Mouse (Mus musculus): ENCODE measurements around the gene Txndc12. TPM values are rescaled to one million over a fixed set of nuclear protein-coding genes. Genes with fewer than 3 reads are reported as not detected.

Gene Txndc12
- total and polyA plus RNA-seq, 3 experiments = 45.5 to 62.3 (median 52.7) TPM

DNA sequence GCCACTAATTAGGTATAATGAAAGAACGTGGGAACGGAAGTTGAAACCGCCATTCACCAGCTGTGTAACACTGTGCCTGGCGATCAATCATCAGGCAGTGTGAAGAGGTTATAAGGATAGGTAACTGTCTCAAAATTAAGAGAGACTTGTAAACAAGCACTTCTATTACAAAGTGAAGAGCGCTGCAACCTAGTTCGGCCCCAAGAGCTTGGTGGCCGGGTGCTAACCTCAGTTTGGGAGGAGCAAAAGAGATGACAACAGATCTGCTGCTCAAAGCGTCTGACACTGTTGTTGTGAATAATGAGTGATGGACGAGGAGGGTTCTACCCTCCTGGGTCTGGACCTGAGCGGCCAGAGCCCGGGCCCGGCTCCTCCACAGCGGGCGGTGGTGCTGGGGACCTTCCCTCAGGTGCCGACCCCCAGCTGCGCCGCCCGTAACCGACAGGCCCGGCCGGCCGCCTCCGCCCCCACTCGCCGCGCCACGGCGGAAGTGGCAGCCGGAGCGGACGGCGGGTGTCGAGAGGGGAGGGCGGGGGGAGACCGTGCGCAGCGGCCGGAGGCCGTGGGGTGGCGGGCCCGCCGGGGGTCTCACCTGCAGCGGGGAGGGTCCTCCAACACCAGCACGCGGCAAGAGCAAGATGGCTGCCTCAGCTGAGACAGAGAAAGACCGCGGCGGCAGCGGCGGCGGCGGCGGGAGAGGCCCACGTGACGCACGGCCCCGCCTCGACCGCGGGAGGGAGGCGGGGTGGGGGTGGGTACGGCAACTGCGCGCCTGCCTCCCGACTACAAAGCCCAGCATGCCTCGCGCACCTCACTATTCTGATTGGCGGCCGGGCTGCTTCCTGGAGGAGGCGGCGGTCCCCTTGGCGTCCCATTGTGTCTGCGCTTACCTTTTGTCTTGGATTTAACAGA lies 1.2 kb upstream of the Txndc12 start, which contains the start of gene Btf3l4 (continued):
- no peak; the same call in 1 of the 2 replicates for TF ChIP-seq ZMIZ1 (IDR thresholded peaks at IDR 0.05; ENCODE audit: low read depth, low read length)
- TF ChIP-seq SIN3A (IDR thresholded peaks at IDR 0.05; ENCODE audit: low read length) = peak; percentile 92
- TF ChIP-seq ELF1 (IDR thresholded peaks at IDR 0.05; ENCODE audit: low read depth, low read length) = peak; percentile 93
- no peak for TF ChIP-seq RAD21 (IDR thresholded peaks at IDR 0.05; ENCODE audit: low read depth, low read length)
- no peak for TF ChIP-seq UBTF (IDR thresholded peaks at IDR 0.05; ENCODE audit: low read depth, low read length)
- TF ChIP-seq PAX5 (IDR thresholded peaks at IDR 0.05; ENCODE audit: low read length) = no peak
- peak; percentile 82; the same call in 1 of the 2 replicates for TF ChIP-seq KAT2A (IDR thresholded peaks at IDR 0.05; ENCODE audit: insufficient replicate concordance, low read length)
- peak; percentile 79 for TF ChIP-seq USF2 (conservative IDR thresholded peaks at IDR 0.05; ENCODE audit: low read depth, low read length)
- peak; percentile 36; the same call in 1 of the 2 replicates for TF ChIP-seq IRF4 (IDR thresholded peaks at IDR 0.05; ENCODE audit: low read depth, low read length)
- TF ChIP-seq RCOR1 (conservative IDR thresholded peaks at IDR 0.05; ENCODE audit: low read depth, low read length) = no peak
- 0 out of 2 replicates have a peak, but pooled peaks have one; percentile 36 for TF ChIP-seq NELFE (IDR thresholded peaks at IDR 0.05; ENCODE audit: low read depth, low read length)
- TF ChIP-seq ETS1 (conservative IDR thresholded peaks at IDR 0.05; ENCODE audit: low read depth, low read length) = peak; percentile 33; the same call in 1 of the 2 replicates
- TF ChIP-seq NRF1 (IDR thresholded peaks at IDR 0.05; ENCODE audit: low read depth, low read length) = peak; percentile 68

DNA sequence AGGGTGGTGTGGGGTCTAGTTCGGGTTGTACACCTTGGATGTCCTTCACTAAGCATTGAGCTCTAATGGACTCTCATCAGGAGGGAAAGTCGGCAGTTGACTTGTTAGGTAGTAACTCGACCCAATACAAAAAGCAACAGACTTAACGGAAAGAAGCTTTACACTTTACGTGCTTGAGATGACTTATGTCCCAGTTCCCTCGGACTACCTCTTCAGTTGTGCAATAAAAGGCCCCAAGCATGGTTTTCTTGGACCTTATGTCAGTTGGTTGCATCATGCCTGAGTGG lies 630 bp upstream of the Txndc12 start:
- Histone ChIP-seq H3K36me3 (replicated peaks in 1 of 2; ENCODE audit: control insufficient read depth in 1 of 2, insufficient read depth in 1 of 2, low read length in 1 of 2) (peaks cover 10 to 28% of the 10 kb centered on the region in 2 experiments), H3K4me2 (ENCODE audit: insufficient read depth, low read depth, poor library complexity, severe bottlenecking) (peak overlapping the region; percentile 38; the same call in 1 of the 2 replicates), H3K27me3 (replicated peaks) (no peaks in the 10 kb centered on the region), H3K4me3 (replicated peaks in 1 of 3; ENCODE audit: low read depth in 2 of 3, low read length in 2 of 3, poor library complexity in 1 of 3) (peak overlapping the region; percentile 72 to 83 (median 76)), H3K4me1 (ENCODE audit: control insufficient read depth in 1 of 2, insufficient read depth in 2 of 2) (peaks cover 0 to 42% of the 10 kb centered on the region in 2 experiments; a peak in 2 of 4 replicates), H3K9ac (ENCODE audit: insufficient read depth, low read depth) (peak overlapping the region; percentile 98), H3K79me2 (replicated peaks; ENCODE audit: control insufficient read depth, extremely low read depth, insufficient read depth, poor library complexity, severe bottlenecking) (peaks cover 48% of the 10 kb centered on the region), H3K27ac (ENCODE audit: insufficient read depth, low read depth) (peak overlapping the region; percentile 98), H3K9me3 (replicated peaks; ENCODE audit: low read length) (no peaks in the 10 kb centered on the region)
- TF ChIP-seq ETS1 (conservative IDR thresholded peaks at IDR 0.05; ENCODE audit: low read depth, low read length) = no peak
- no peak for TF ChIP-seq NRF1 (IDR thresholded peaks at IDR 0.05; ENCODE audit: low read depth, low read length)
- no peak for TF ChIP-seq MXI1 (IDR thresholded peaks at IDR 0.05; ENCODE audit: low read depth, low read length)
- no peak for TF ChIP-seq UBTF (IDR thresholded peaks at IDR 0.05; ENCODE audit: low read depth, low read length)
- TF ChIP-seq MAZ (IDR thresholded peaks at IDR 0.05; ENCODE audit: low read depth, low read length) = no peak
- peak; percentile 69; the same call in 1 of the 2 replicates for TF ChIP-seq CHD1 (IDR thresholded peaks at IDR 0.05; ENCODE audit: low read depth, low read length)
- 0 out of 2 replicates have a peak, but pooled peaks have one; percentile 35 for TF ChIP-seq MYC (IDR thresholded peaks at IDR 0.05; ENCODE audit: low read depth, low read length)
- no peak for TF ChIP-seq ZMIZ1 (IDR thresholded peaks at IDR 0.05; ENCODE audit: low read depth, low read length)
- no peak for TF ChIP-seq POLR2A (IDR thresholded peaks at IDR 0.05; ENCODE audit: low read depth, low read length)
- TF ChIP-seq SIN3A (IDR thresholded peaks at IDR 0.05; ENCODE audit: low read length) = peak; percentile 40; the same call in 1 of the 2 replicates
- no peak for TF ChIP-seq CTCF (conservative IDR thresholded peaks at IDR 0.05 in 1 of 2, IDR thresholded peaks at IDR 0.05 in 1 of 2; ENCODE audit: low read depth in 2 of 2, low read length in 2 of 2)
- no peak for DNase-seq (ENCODE audit: extremely low read depth)
- dilution Hi-C loops (cut with MboI; ENCODE audit: extremely low pct_ligation_motif_present, extremely low pct_unique_long_range_greater_than_20kb, low sequenced_read_pairs) = no loop called here
- in situ Hi-C loops (cut with MboI; ENCODE audit: low pct_ligation_motif_present, low pct_unique_long_range_greater_than_20kb, low sequenced_read_pairs) = no loop called here

All from CH12.LX (cell line).